Mouse (Mus musculus) induced T-regulatory cell, adult 2 months (primary cell): ENCODE measurements around the gene Def8.
A peak's percentile ranks its signal among the peaks of the same experiment; 100 is the strongest.

Source experiments
- DNase-seq: peaks from one replicate; pipeline ENCODE4 v3.0.0-alpha.2; 2012; ENCODE audit warnings: low read depth

Gene Def8

DNA sequence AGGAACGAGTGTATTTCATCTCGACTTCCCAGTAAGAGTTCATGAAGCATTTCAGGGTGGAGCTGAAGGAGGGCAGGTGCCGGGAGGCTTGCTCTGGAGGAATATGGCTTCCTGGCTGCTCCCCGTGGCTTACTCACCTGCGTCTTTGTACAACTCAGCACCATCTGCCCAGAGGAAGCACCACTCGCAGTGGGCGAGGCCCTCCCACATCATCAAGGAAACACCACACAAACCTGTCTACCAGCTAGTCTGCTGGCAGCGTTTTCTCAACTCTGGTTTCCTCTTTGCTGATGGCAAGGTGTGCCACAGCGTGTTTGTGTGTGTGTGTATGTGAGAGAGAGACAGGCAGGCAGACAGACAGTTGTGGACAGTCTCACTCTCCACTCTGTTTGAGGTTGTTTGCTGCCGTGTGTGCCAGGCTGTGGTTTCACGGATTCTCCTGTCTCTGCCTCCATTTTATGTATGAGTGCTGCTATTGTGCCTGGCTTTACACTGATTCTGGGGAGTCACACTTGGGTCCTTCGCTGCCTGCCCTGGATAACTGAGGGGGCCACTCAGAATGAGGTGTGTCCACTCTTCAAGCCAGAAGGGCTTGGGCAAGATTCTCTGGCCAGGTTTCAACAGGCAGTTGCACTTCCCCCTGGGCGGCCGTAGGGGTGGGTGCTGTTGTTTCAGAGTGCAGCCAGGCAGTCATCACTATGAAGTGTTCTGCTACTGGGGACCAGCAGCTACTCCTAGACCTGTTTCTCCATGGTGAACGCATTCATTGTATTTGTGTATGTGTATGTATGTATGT is 68.2 kb downstream of the Def8 start:
- no peak for DNase-seq

- no peak for DNase-seq
Measured at GRCm38 (mm10) chr8:123492898-123493297, 69.6 kb downstream of the Def8 start.

GRCm38 (mm10) chr8:123497699-123498098 is 74.4 kb downstream of the Def8 start:
- DNase-seq = no peak

DNA sequence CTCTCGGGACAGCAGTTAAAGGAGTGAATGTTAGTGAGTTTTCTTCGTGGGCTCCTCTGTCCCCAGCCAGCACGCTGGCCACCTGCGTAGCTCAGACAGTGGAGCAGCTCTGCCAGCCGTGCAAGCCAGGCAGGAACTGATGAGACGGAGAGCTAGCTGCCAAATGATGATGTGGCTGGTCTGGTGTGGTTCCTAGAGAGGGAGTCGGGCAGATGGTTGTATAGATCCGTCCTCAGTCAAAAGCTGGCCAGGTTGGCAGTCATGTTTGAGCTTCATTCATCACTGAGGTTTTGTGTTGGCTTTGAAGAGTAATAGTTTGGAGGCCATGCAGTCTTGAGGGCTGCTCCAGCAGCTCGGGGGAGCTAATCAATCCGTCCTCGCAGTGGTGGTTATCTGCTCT is 75.6 kb downstream of the Def8 start:
- DNase-seq = no peak

DNA sequence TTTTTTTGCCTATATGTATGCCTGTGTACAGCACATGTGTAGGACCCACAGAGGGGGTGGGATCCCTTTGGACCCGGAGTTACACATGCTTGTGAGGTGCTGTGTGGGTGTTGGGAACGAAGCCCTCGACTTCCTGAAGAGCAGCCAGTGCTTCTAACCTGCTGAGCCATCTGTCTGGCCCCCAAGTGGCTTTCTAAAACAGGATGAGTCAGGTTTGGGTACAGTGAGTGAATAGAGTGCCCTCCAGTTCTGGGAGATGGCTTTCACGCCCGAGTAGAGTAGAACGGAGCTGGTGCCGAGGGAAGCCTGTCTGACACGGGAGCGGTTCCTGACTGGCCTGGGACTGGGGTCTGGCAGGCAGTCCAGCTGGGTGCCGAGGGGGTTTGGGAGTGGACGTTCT is 76.2 kb downstream of the Def8 start:
- DNase-seq = no peak

- no peak for DNase-seq
Measured at GRCm38 (mm10) chr8:123502192-123502591, 78.9 kb downstream of the Def8 start.

DNA sequence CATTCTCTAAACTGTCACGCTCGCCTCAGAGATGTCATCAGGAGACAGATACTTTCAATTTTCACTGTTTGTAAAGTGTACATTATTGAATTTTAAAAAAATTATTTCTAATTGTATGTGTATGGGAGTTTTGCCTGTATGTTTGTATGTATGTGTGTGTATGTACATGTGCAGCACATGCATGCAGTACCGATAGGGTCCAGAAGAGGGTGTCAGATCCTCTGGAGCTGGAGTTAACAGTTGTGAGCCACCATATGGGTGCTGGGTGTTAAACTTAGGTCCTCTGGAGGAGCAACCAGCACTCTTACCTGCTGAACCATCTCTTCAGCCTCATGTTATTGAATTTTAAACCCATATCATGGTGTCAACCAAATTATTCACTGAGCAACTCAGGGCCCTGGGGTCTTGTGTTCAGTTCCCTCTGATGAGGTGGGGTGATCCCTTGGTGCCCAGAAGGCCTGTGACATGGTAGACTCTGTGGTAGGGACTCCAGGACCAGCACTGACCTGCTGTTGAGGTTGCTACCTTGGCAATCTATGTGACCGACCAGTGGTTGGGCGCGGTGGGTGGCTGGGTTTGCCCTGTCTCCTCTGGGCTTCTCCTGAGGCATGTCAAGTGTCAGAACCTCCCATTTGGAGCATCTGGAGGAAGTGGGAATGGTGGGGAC is 80.6 kb downstream of the Def8 start:
- peak; percentile 39 for DNase-seq

DNA sequence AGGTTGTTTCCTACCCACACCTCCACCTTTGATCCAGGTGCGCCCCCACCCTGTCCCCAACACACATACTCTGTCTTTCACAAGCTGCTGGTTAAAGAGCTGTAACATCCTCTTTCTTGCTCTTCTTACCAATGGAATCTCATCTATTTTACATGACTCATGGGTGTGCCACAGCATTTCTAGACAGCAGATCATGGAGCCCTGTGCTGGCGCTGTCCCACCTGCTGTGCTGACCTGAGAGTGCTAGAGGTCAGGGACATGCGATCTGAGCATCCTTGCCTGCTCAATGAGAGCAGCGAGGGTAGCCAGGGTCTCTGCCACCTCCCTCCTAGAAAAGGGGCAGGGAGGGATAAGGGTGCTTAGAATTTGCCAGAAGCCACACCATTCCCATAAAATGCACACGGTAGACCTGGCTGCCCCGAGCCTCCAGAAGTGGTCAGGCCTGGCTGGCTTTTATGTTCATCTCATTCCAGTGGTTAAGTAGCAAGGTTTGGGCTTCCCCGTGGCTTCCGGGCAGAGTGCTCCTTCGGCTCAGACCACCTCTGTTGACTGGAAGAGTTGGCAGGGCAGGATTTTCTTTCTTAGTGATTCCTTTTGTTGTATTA is 81.4 kb downstream of the Def8 start:
- no peak for DNase-seq

GRCm38 (mm10) chr8:123505267-123505666 is 81.9 kb downstream of the Def8 start:
- DNase-seq = no peak

- DNase-seq = no peak
Measured at GRCm38 (mm10) chr8:123505695-123506094, 82.4 kb downstream of the Def8 start.

DNA sequence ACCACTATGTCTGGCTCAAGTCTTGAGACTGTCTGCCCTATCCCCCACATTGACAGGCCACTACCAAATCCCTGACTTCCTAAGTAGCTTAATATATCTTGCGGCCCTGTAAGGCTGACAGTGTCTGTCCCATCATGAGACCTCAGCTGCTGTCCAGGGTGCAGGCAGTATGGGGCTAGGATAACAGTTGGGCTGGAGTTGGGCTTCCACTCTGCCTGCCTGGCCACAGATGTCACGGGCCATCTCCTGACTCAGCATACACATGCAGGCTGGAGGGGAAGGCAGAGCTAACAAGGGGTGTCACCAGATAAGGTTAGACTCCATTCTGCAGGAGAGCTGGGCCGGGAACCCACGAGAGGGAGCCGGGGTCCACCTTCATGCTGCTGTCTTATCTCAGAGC is 83.8 kb downstream of the Def8 start:
- DNase-seq = no peak

DNA sequence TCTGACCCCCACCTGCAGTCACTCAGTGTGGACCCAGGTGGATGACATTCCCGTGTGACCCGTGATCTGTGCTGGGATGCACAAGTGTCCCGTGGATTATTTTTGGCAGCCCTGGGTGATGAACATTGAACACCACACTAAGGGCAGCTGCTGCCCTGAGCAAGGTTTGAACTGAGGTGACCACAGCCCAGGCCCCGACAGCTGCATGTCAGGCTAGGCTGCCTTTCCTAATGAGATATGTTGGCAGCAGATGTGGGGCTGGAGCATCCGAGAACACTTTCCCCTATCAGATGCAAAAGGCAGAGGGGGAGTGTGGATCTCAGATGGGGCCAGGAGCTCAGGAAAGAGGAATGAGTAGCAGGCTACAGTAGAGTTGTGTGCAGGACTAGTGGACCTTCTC is 87.5 kb downstream of the Def8 start:
- DNase-seq = no peak
